Mouse (Mus musculus) stomach, postnatal 0 days (tissue): Measurements from ENCODE around the gene Nploc4. TPM values are rescaled to one million over a fixed set of nuclear protein-coding genes. Genes with fewer than 3 reads are reported as not detected.

ENCODE experiments used
- ATAC-seq: fragments of 200-750 bp; cut with Nextera tagmentation; 2 replicates; pipeline ENCODE4 v1.8.0; 2017; ENCODE audit not compliant: low FRiP score, low TSS enrichment
- DNase-seq: peaks from one replicate; pipeline ENCODE4 v3.0.0-alpha.2; 2016; ENCODE audit warnings: low spot score
- H3K27ac ChIP-seq: fragments of 300-500 bp; sonication (generic); replicated peaks from 2 replicates; pipeline ENCODE4 v1.5.1; 2014; ENCODE audit warnings: mild to moderate bottlenecking, control low read depth
- H3K27me3 ChIP-seq: fragments of 300-500 bp; sonication (generic); 2 replicates; pipeline ENCODE4 v1.6.1; 2014; ENCODE audit warnings: low read length; ENCODE audit not compliant: control insufficient read depth, insufficient read depth
- H3K36me3 ChIP-seq: fragments of 300-500 bp; sonication (generic); 2 replicates; pipeline ENCODE4 v1.6.1; 2014; ENCODE audit warnings: low read length, mixed read lengths; ENCODE audit not compliant: control insufficient read depth, insufficient read depth
- H3K4me1 ChIP-seq: fragments of 300-500 bp; sonication (generic); replicated peaks from 2 replicates; pipeline ENCODE4 v1.6.1; 2014; ENCODE audit warnings: antibody characterized with exemption; ENCODE audit not compliant: control insufficient read depth, insufficient read depth
- H3K4me2 ChIP-seq: fragments of 300-500 bp; sonication (generic); replicated peaks from 2 replicates; pipeline ENCODE4 v1.6.1; 2014; ENCODE audit warnings: low read depth, mild to moderate bottlenecking, control low read depth, moderate library complexity
- H3K4me3 ChIP-seq: fragments of 300-500 bp; sonication (generic); 2 replicates; pipeline ENCODE4 v1.5.1; 2014; ENCODE audit warnings: low read depth, low read length, control low read depth
- H3K9ac ChIP-seq: fragments of 300-500 bp; sonication (generic); 2 replicates; pipeline ENCODE4 v1.6.1; 2014; ENCODE audit warnings: mild to moderate bottlenecking, low read length, control low read depth, mixed read lengths
- H3K9me3 ChIP-seq: fragments of 300-500 bp; sonication (generic); 2 replicates; pipeline ENCODE4 v1.6.1; 2016; ENCODE audit warnings: low read length; ENCODE audit not compliant: control insufficient read depth
- CTCF ChIP-seq: IDR thresholded peaks from 2 replicates; pipeline ENCODE4 v1.5.1; 2016; ENCODE audit warnings: antibody characterized with exemption, low read depth, mild to moderate bottlenecking, moderate library complexity
- EP300 ChIP-seq: optimal IDR thresholded peaks from 2 replicates; pipeline ENCODE3; 2016; ENCODE audit warnings: antibody characterized with exemption
- WGBS: fragments of 180-500 bp; shearing (Covaris S2); extraction: QIAGEN DNeasy Blood & Tissue Kit; methylation state at CpG from one replicate; pipeline ENCODE4 v1.1.7; 2014; 5-methylcytosine and 5-hydroxymethylcytosine counted together
- polyA plus RNA-seq: library from polyadenylated mRNA; unstranded; fragments of >200 nt; fragmentation: Nextera tagmentation; extraction: Ambion mirVana; gene quantifications from 2 replicates; pipeline ENCODE4 v1.2.1, GENCODE M21; 2015

The Nploc4 gene
- polyA plus RNA-seq, 1 experiment from 2014 or later = 15.7 TPM

- TF ChIP-seq CTCF = no peak
- no peak for TF ChIP-seq EP300
- Histone ChIP-seq H3K4me3 (peak overlapping the region; percentile 88), H3K4me2 (peak overlapping the region; percentile 87), H3K36me3 (peaks cover 26% of the 10 kb centered on the region), H3K27ac (peak overlapping the region; percentile 65; the same call in 1 of the 2 replicates), H3K4me1 (peaks cover 3% of the 10 kb centered on the region; the same call in 1 of the 2 replicates), H3K27me3 (no peaks in the 10 kb centered on the region), H3K9ac (peak overlapping the region; percentile 85), H3K9me3 (no peaks in the 10 kb centered on the region)
- peak; percentile 62 for ATAC-seq
- DNase-seq = no peak
- under 1% methylated on average over 33 of the region's 33 CpGs for WGBS
Measured at GRCm38 (mm10) chr11:120467736-120468092, 30.2 kb upstream of the Nploc4 start.

DNA sequence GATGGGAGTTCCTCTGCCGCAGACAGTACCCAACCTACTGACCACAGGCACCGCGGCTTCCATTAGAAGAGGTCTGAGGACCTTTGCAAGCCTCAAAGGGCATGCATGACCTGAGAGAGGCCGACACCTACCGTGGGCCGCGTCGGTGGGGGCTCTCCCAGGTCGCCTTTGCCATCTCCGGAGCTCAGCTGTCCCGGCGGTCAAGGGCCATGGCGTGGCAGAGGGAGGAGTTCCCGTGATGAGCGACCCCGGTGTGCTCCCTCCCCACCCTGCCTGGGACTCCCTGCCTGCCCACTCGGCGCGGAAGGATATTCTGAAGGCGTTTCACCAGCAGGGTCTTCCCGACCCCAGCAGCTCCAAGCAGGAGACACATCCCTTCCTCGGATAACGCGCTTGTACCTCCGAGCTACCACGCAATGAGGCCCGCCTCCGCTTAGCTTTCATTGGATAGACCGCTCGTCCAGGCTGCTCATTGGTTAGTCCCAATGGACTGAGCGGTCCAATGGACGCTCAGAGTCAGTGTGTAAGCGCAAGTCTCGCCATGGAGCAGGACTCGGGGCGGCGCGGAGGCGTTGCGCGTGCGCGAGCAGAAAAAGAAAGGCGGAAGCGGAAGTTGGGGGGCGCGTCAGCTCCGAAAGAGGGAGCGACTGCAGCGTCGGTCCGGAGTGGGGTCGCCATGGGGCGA is 29.7 kb upstream of the Nploc4 start, which contains the start of gene Arl16:
TSS of gene Arl16 (minus strand) at position 557 of the 685 bp plus-strand sequence.
- peak within 1 kb of the TSS; percentile 88 for H3K4me3 ChIP-seq
- peak within 1 kb of the TSS; percentile 87 for H3K4me2 ChIP-seq
- peak within 1 kb of the TSS; percentile 85 for H3K9ac ChIP-seq
- H3K27me3 ChIP-seq = no peaks in the 10 kb centered on the region
- H3K27ac ChIP-seq = peak within 1 kb of the TSS; percentile 65; the same call in 1 of the 2 replicates
- TF ChIP-seq CTCF = 0 out of 2 replicates have a peak, but pooled peaks have one; percentile 9
- no peak for TF ChIP-seq EP300
- H3K9me3 ChIP-seq = no peaks in the 10 kb centered on the region
- H3K36me3 ChIP-seq = peaks cover 22% of the 10 kb centered on the region
- H3K4me1 ChIP-seq = peaks cover 3% of the 10 kb centered on the region; the same call in 1 of the 2 replicates
- under 1% methylated on average over 52 of the region's 54 CpGs for WGBS
- ATAC-seq (peak; percentile 100), DNase-seq (peak; percentile 97)

GRCm38 (mm10) chr11:120465521-120465920 is 28.0 kb upstream of the Nploc4 start:
- Histone ChIP-seq H3K27ac (no peak overlapping the region), H3K4me1 (peaks cover 3% of the 10 kb centered on the region; the same call in 1 of the 2 replicates), H3K4me2 (no peak overlapping the region), H3K4me3 (no peak overlapping the region), H3K9me3 (no peaks in the 10 kb centered on the region), H3K27me3 (no peaks in the 10 kb centered on the region), H3K9ac (no peak overlapping the region), H3K36me3 (peaks cover 7% of the 10 kb centered on the region; the same call in 1 of the 2 replicates)
- DNase-seq (no peak), ATAC-seq (no peak)
- 80% methylated on average over 4 of the region's 4 CpGs for WGBS
- TF ChIP-seq CTCF (no peak), EP300 (no peak)

- H3K36me3 ChIP-seq = 0 out of 2 replicates have a peak, but pooled peaks cover 2% of the 10 kb centered on the region
- ATAC-seq = no peak
- peaks cover 3% of the 10 kb centered on the region; the same call in 1 of the 2 replicates for H3K4me1 ChIP-seq
- TF ChIP-seq CTCF = no peak
- TF ChIP-seq EP300 = no peak
- H3K9ac ChIP-seq = no peak overlapping the region
- H3K9me3 ChIP-seq = no peaks in the 10 kb centered on the region
- H3K4me2 ChIP-seq = no peak overlapping the region
- no peak overlapping the region for H3K4me3 ChIP-seq
- 86% methylated on average over 5 of the region's 5 CpGs for WGBS
- no peaks in the 10 kb centered on the region for H3K27me3 ChIP-seq
- no peak for DNase-seq
- no peak overlapping the region for H3K27ac ChIP-seq
Measured at GRCm38 (mm10) chr11:120464365-120464764, 26.9 kb upstream of the Nploc4 start.

GRCm38 (mm10) chr11:120463536-120463935 is 26.0 kb upstream of the Nploc4 start:
- no peak for DNase-seq
- Histone ChIP-seq H3K27ac (no peak overlapping the region), H3K9ac (no peak overlapping the region), H3K9me3 (no peaks in the 10 kb centered on the region), H3K4me3 (no peak overlapping the region), H3K36me3 (0 out of 2 replicates have a peak, but pooled peaks cover 2% of the 10 kb centered on the region), H3K4me1 (peaks cover 5% of the 10 kb centered on the region; the same call in 1 of the 2 replicates), H3K4me2 (no peak overlapping the region), H3K27me3 (no peaks in the 10 kb centered on the region)
- ATAC-seq = no peak
- WGBS = 88% methylated on average over 2 of the region's 2 CpGs
- TF ChIP-seq EP300 = no peak
- TF ChIP-seq CTCF = no peak
